Mouse (Mus musculus) midbrain, embryonic 11.5 days (tissue): ENCODE measurements around the gene Ivd. TPM values are rescaled to one million over a fixed set of nuclear protein-coding genes. Genes with fewer than 3 reads are reported as not detected.

Experiments
- ATAC-seq: fragments of 200-750 bp; cut with Nextera tagmentation; 2 replicates; pipeline ENCODE4 v1.8.0; 2017; ENCODE audit warnings: moderate TSS enrichment, moderate library complexity; ENCODE audit not compliant: low FRiP score
- DNase-seq: peaks from one replicate; pipeline ENCODE4 v3.0.0; 2015; ENCODE audit warnings: low spot score; ENCODE audit errors: missing footprints
- H3K27ac ChIP-seq: fragments of 300-500 bp; sonication (generic); 2 replicates; pipeline ENCODE4 v1.5.1; 2014; ENCODE audit warnings: low read depth, low read length
- H3K27me3 ChIP-seq: fragments of 300-500 bp; sonication (generic); 2 replicates; pipeline ENCODE4 v1.6.1; 2014; ENCODE audit warnings: mild to moderate bottlenecking, low read length, moderate library complexity, mixed read lengths; ENCODE audit not compliant: control insufficient read depth, insufficient read depth
- H3K36me3 ChIP-seq: fragments of 300-500 bp; sonication (generic); 2 replicates; pipeline ENCODE4 v1.6.1; 2014; ENCODE audit warnings: mild to moderate bottlenecking, low read length, moderate library complexity, mixed read lengths; ENCODE audit not compliant: control insufficient read depth, insufficient read depth
- H3K4me1 ChIP-seq: fragments of 300-500 bp; sonication (generic); 2 replicates; pipeline ENCODE4 v1.6.1; 2014; ENCODE audit warnings: low read length; ENCODE audit not compliant: control insufficient read depth, insufficient read depth
- H3K4me2 ChIP-seq: fragments of 300-500 bp; sonication (generic); 2 replicates; pipeline ENCODE4 v1.6.1; 2014; ENCODE audit warnings: mild to moderate bottlenecking, moderate library complexity
- H3K4me3 ChIP-seq: fragments of 300-500 bp; sonication (generic); 2 replicates; pipeline ENCODE4 v1.5.1; 2014; ENCODE audit warnings: low read depth, low read length
- H3K9ac ChIP-seq: fragments of 300-500 bp; sonication (generic); 2 replicates; pipeline ENCODE4 v1.6.1; 2014; ENCODE audit warnings: low read length
- H3K9me3 ChIP-seq: fragments of 300-500 bp; sonication (generic); 2 replicates; pipeline ENCODE4 v1.6.1; 2016; ENCODE audit warnings: low read length; ENCODE audit not compliant: control insufficient read depth
- WGBS: fragments of 180-500 bp; shearing (Covaris S2); extraction: QIAGEN DNeasy Blood & Tissue Kit; methylation state at CpG from one replicate; pipeline ENCODE4 v1.1.7; 2014; 5-methylcytosine and 5-hydroxymethylcytosine counted together
- polyA plus RNA-seq: library from polyadenylated mRNA; unstranded; fragments of >200 nt; fragmentation: Nextera tagmentation; extraction: Ambion mirVana; gene quantifications from 2 replicates; pipeline ENCODE4 v1.2.1, GENCODE M21; 2014

The Ivd gene
- 40.5 and 44.4 TPM in 2 replicates for polyA plus RNA-seq

DNA sequence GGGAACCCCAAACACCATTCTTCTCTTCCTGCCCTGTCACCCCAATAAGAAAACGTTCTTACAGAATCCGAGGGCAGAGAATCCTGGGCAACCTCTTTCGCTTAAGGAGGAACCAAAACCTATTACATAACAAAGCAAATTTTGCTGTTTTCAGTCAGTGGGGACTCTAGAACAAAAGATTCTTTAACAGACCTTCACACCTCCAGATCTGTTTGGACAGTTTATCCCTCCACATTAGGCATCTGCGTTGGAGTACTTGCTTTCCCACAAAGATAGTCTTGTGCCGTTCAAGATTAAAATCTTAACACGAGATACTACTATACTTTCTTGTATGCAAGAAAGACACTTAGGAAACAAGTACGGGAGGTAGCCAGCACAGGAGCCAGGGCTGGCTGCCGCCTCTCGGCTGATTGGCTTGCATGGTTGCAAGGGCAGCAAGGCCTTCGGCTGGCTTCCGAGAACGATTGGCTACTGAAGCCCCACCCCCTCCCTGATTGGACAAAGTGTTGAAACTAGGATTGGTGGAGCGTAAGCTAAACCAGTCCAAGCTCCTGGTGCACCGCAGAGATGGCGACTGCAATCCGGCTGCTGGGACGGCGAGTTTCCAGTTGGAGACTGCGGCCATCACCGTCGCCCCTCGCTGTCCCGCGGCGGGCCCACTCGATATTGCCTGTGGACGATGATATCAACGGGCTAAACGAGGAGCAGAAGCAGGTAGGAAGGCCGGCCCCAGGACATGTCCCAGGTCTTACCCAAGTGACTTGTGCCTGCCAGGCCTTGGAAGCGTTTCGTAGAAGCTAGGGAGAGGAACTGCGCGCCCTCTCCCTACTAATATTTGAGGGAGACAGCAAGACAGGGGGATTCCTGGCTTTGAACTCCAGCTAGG is at the start of gene Ivd:
TSS of gene Ivd (plus strand) at position 501 of the 886 bp plus-strand sequence.
- H3K36me3 ChIP-seq: no peaks in the 10 kb centered on the region
- H3K4me3 ChIP-seq: peak within 1 kb of the TSS; percentile 71
- ATAC-seq (peak; percentile 99), DNase-seq (peak; percentile 97)
- WGBS: under 1% methylated on average over 34 of the region's 34 CpGs
- H3K9ac ChIP-seq: peak within 1 kb of the TSS; percentile 82
- peak within 1 kb of the TSS; percentile 86 for H3K4me2 ChIP-seq
- no peaks in the 10 kb centered on the region for H3K9me3 ChIP-seq
- H3K27ac ChIP-seq: no peak within 1 kb of the TSS
- H3K4me1 ChIP-seq: peaks cover 3% of the 10 kb centered on the region; the same call in 1 of the 2 replicates
- no peaks in the 10 kb centered on the region for H3K27me3 ChIP-seq

DNA sequence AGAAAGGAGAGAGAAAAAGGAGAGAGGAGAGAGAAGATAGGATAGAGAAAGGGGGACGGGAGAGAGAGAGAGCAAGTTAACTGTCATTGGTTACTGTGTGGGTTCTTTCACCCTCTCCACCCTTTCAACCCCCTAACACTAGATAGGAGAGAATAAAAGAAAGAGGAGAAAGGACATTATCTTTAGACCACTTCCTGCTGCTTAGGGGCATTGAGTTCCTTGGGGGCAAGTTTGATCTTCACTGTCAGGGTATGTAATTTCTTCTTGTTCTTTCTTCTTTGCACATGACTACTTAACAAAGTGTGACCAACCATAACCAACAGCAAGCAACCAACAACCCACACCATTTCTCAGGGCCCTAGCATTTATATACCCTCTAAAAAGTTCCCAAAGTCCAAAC is 49.0 kb upstream of the Ivd start:
- DNase-seq (no peak), ATAC-seq (no peak)
- Histone ChIP-seq H3K27me3 (no peaks in the 10 kb centered on the region), H3K27ac (no peak overlapping the region), H3K36me3 (peaks cover 4% of the 10 kb centered on the region), H3K9ac (no peak overlapping the region), H3K4me2 (no peak overlapping the region), H3K9me3 (no peaks in the 10 kb centered on the region), H3K4me3 (no peak overlapping the region), H3K4me1 (peaks cover 9% of the 10 kb centered on the region)
- WGBS: 73% methylated on average over 1 of the region's 1 CpGs

DNA sequence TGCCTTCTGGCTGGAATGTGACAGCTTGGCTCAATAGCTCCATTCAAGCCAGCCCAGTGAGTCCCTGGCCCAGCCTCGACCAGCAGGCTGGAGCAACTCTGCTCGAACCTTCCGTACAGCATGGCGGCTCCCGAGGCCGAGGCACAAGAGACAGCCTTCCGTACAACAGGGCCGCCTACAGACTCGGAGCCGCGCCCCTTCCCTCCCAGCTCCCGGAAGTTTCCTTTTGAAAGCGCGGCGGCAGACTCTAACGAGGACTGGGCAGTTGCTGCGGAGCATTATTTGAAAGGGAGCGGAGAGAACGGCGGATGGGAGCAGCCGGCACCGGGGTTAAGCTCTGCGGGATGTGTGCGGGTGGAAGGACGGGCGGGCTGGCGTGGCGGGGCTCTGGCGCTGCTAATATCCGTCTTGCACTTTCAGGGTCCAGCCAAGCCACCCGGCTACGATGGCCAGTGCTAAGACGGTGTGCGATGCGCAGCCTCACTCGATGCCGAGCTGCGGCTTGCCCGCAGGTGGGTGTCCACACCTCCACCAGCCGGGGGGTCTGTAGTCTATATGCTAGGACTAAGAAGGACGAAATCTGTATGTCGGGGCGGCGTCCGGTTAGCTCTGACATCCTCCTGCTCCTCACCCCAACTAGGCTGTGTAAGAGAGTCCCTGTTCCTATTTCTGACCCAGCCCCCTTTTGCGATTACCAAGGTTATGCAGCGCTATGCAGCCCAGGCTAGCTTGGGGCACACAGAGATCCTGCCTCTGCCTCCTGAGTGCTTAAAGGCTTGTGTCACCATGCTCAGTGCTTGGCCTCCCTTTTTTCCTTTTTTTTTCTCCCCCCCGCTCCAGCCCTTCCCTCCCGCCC is 47.5 kb upstream of the Ivd start, which contains the start of gene Knstrn:
TSS of gene Knstrn (plus strand) at position 23 of the 856 bp plus-strand sequence.
- Histone ChIP-seq H3K4me2 (peak within 1 kb of the TSS; percentile 60), H3K27me3 (no peaks in the 10 kb centered on the region), H3K36me3 (peaks cover 9% of the 10 kb centered on the region), H3K27ac (peak within 1 kb of the TSS; percentile 17; the same call in 1 of the 2 replicates), H3K4me1 (peaks cover 9% of the 10 kb centered on the region), H3K9ac (peak within 1 kb of the TSS; percentile 89), H3K4me3 (peak within 1 kb of the TSS; percentile 58), H3K9me3 (no peaks in the 10 kb centered on the region)
- whole genome bisulfite sequencing: under 1% methylated on average over 49 of the region's 49 CpGs
- ATAC-seq (peak; percentile 98), DNase-seq (peak; percentile 98)

DNA sequence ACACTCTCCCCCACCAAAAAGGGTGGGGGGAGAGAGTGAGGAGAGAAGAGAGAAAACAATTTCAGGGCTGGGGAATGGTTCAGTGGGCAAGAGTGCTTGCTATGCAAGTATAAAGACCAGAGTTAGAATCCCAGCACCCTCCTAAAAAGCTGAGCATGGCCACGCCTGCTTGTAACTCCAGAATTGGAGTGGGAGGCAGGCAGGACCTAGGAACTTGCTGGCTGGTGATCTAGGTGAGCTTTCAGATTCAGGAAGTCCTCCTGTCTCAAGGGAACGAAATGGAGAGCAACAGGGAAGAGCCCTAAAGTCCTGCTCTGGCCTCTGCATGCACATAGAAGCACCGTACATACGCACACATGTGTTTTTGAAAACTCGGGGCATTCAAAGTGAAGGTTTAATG is 39.0 kb upstream of the Ivd start:
- Histone ChIP-seq H3K36me3 (peaks cover 28% of the 10 kb centered on the region), H3K27ac (no peak overlapping the region), H3K4me1 (no peaks in the 10 kb centered on the region), H3K9ac (no peak overlapping the region), H3K9me3 (no peaks in the 10 kb centered on the region), H3K4me3 (no peak overlapping the region), H3K4me2 (no peak overlapping the region), H3K27me3 (no peaks in the 10 kb centered on the region)
- DNase-seq: no peak
- WGBS: 95% methylated on average over 5 of the region's 5 CpGs
- ATAC-seq: no peak

DNA sequence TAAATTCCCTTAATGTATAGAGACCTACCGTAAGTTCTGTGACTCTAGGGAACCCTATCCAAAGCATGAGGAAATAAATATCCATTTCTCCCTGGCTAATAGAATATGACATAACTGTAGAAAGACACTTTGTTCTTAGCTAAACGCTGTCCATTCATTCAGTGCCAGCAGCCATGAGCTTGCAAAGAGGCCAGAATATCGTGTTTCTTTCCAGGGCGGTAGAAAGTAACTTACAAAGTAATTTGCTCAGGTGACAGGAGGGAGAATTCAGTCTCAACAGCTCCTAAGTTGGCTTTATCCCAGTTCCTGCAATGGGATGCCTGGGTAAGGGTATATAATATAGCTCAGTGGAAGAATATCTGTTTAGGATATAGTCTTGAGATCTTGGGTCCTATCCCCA is 37.4 kb upstream of the Ivd start:
- H3K4me1 ChIP-seq: no peaks in the 10 kb centered on the region
- H3K9me3 ChIP-seq: no peaks in the 10 kb centered on the region
- peaks cover 22% of the 10 kb centered on the region for H3K36me3 ChIP-seq
- ATAC-seq: no peak
- H3K9ac ChIP-seq: no peak overlapping the region
- no peak overlapping the region for H3K4me2 ChIP-seq
- no peak overlapping the region for H3K4me3 ChIP-seq
- no peak for DNase-seq
- no peaks in the 10 kb centered on the region for H3K27me3 ChIP-seq
- WGBS: 96% methylated on average over 4 of the region's 4 CpGs
- H3K27ac ChIP-seq: no peak overlapping the region

DNA sequence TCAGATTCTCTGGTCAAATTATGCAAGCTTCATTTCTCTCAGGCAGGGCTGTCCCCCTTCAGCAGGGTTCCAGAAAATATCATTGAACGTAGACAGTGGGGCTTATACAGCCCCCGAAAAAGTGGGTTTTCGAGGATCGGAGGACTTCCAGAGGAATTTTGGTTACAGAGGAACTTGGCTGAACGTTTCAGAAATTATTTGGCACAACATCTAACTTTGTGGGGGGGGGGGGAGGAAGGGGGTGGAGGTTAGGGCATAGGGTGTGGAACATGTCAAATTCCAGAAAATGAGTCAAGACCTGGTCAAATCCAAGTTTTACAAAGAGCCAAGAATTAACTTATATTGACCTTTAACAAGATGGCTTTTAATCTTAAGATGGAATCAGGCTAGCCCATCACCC is 32.7 kb upstream of the Ivd start:
- Histone ChIP-seq H3K4me3 (no peak overlapping the region), H3K9me3 (no peaks in the 10 kb centered on the region), H3K27ac (no peak overlapping the region), H3K36me3 (peaks cover 21% of the 10 kb centered on the region), H3K4me2 (no peak overlapping the region), H3K4me1 (no peaks in the 10 kb centered on the region), H3K9ac (no peak overlapping the region), H3K27me3 (no peaks in the 10 kb centered on the region)
- no peak for ATAC-seq
- 95% methylated on average over 5 of the region's 5 CpGs for WGBS
- no peak for DNase-seq

DNA sequence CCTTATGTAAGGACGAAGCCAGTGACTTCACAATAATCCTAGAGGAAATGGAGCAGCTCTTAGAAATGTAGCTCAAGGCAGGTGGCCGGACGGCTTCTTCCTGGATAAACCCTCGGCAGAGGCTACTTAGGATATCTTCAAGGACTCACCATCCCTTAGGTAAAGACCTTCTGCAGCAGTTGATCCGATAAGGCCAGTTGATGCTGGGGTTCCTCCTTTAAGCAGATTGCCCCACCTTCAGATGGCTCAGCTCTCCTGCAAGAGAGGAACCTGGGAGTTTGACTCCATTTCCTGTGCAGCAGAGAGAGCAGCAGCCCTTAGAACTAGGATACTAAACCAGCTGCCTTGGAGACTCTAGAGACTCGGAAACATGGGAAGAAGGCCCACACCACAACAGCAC is 27.7 kb upstream of the Ivd start:
- DNase-seq (no peak), ATAC-seq (no peak)
- WGBS: 92% methylated on average over 6 of the region's 6 CpGs
- no peaks in the 10 kb centered on the region for H3K4me1 ChIP-seq
- no peak overlapping the region for H3K9ac ChIP-seq
- H3K27me3 ChIP-seq: no peaks in the 10 kb centered on the region
- H3K4me3 ChIP-seq: no peak overlapping the region
- no peaks in the 10 kb centered on the region for H3K9me3 ChIP-seq
- no peak overlapping the region for H3K4me2 ChIP-seq
- H3K36me3 ChIP-seq: peaks cover 13% of the 10 kb centered on the region
- H3K27ac ChIP-seq: no peak overlapping the region

DNA sequence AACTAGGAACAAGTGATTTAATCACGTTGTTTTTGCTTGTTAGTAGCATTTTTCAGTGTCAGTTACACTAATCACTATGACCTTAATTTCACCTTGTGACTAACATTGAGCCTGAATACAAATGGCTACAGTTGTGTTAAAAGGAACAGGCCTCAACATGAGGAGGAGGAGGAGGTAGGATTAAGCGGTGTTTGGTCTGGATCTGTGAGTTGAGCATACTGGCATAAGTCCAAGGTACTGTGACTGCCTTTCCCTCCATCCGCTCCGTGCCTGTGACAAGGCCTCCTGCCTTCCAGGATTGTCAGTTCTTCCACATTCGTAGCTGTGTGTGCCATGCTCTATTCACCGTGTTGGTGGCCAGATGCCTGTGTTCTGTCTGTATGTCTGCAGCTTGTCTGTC is 26.6 kb upstream of the Ivd start:
- Histone ChIP-seq H3K27ac (no peak overlapping the region), H3K36me3 (peaks cover 13% of the 10 kb centered on the region), H3K9me3 (no peaks in the 10 kb centered on the region), H3K4me2 (no peak overlapping the region), H3K4me3 (no peak overlapping the region), H3K4me1 (no peaks in the 10 kb centered on the region), H3K27me3 (no peaks in the 10 kb centered on the region), H3K9ac (no peak overlapping the region)
- WGBS: 91% methylated on average over 6 of the region's 6 CpGs
- DNase-seq: no peak
- ATAC-seq: no peak

DNA sequence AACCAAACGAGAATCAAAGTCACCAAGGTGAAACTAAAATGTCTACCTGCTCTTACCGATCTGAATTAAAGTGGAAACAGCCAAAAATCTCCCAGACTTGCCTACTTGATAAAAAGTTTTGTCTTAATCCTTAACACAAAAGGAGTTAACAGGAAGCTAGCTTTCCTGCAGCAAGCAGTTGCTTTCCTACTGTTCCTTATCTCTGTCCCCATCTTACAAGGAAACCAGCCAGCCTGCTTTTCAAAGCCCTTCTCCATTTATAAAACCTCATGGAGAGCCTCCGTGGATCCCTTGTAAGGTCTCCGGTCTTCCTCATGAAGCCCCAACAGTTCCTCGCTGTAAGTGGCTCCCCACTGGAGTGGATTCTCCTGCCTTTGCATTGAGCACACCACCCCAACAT is 23.4 kb upstream of the Ivd start:
- 53% methylated on average over 5 of the region's 5 CpGs for WGBS
- DNase-seq: no peak
- Histone ChIP-seq H3K9ac (no peak overlapping the region), H3K27me3 (no peaks in the 10 kb centered on the region), H3K9me3 (no peaks in the 10 kb centered on the region), H3K27ac (no peak overlapping the region), H3K4me2 (no peak overlapping the region), H3K4me1 (no peaks in the 10 kb centered on the region), H3K36me3 (peaks cover 6% of the 10 kb centered on the region), H3K4me3 (no peak overlapping the region)
- no peak for ATAC-seq
